Mouse (Mus musculus): ENCODE measurements at regions not wholly inside any gene's neighbourhood (a gene's known extent, or its start where the extent isn't known, plus 50 kb on each side); places are given as distances from the start of the nearest gene placed in this dataset.

- H3K36me3 ChIP-seq (ENCODE audit: control insufficient read depth, insufficient read depth, low read length) = no peaks in the 10 kb centered on the region
- no peaks in the 10 kb centered on the region for H3K27me3 ChIP-seq (ENCODE audit: control insufficient read depth, insufficient read depth, low read length)
- no peak for TF ChIP-seq CTCF (IDR thresholded peaks at IDR 0.05; ENCODE audit: low read depth)
- TF ChIP-seq EP300 (optimal IDR thresholded peaks at IDR 0.05) = no peak
- 77% methylated on average over 1 of the region's 1 CpGs for WGBS
- H3K9ac ChIP-seq (ENCODE audit: low read length) = no peak overlapping the region
- H3K27ac ChIP-seq (replicated peaks) = no peak overlapping the region
- DNase-seq (ENCODE audit: low spot score) = no peak
- no peaks in the 10 kb centered on the region for H3K9me3 ChIP-seq (ENCODE audit: control insufficient read depth, low read length)
- H3K4me1 ChIP-seq (replicated peaks; ENCODE audit: control insufficient read depth, insufficient read depth) = no peaks in the 10 kb centered on the region
- ATAC-seq (ENCODE audit: low FRiP score, low TSS enrichment) = no peak
- no peak overlapping the region for H3K4me3 ChIP-seq (ENCODE audit: low read depth, low read length)
- no peak overlapping the region for H3K4me2 ChIP-seq (replicated peaks; ENCODE audit: low read depth)
Observed at GRCm38 (mm10) chr5:27963765-27964164, 107.4 kb upstream of the Insig1 start.

GRCm38 (mm10) chr5:27995186-27995585 lies 76.0 kb upstream of the Insig1 start:
- WGBS = 8% methylated on average over 2 of the region's 2 CpGs
- Histone ChIP-seq H3K36me3 (ENCODE audit: control insufficient read depth, insufficient read depth, low read length) (no peaks in the 10 kb centered on the region), H3K4me1 (replicated peaks; ENCODE audit: control insufficient read depth, insufficient read depth) (no peaks in the 10 kb centered on the region; the same call in 1 of the 2 replicates), H3K9ac (ENCODE audit: low read length) (no peak overlapping the region), H3K27me3 (ENCODE audit: control insufficient read depth, insufficient read depth, low read length) (no peaks in the 10 kb centered on the region), H3K9me3 (ENCODE audit: control insufficient read depth, low read length) (no peaks in the 10 kb centered on the region), H3K27ac (replicated peaks) (no peak overlapping the region), H3K4me2 (replicated peaks; ENCODE audit: low read depth) (no peak overlapping the region), H3K4me3 (ENCODE audit: low read depth, low read length) (no peak overlapping the region)
- TF ChIP-seq EP300 (optimal IDR thresholded peaks at IDR 0.05) = no peak
- peak; percentile 96 for TF ChIP-seq CTCF (IDR thresholded peaks at IDR 0.05; ENCODE audit: low read depth)
- DNase-seq (ENCODE audit: low spot score) (peak; percentile 75), ATAC-seq (ENCODE audit: low FRiP score, low TSS enrichment) (0 out of 2 replicates have a peak, but pooled peaks have one; percentile 59)

DNA sequence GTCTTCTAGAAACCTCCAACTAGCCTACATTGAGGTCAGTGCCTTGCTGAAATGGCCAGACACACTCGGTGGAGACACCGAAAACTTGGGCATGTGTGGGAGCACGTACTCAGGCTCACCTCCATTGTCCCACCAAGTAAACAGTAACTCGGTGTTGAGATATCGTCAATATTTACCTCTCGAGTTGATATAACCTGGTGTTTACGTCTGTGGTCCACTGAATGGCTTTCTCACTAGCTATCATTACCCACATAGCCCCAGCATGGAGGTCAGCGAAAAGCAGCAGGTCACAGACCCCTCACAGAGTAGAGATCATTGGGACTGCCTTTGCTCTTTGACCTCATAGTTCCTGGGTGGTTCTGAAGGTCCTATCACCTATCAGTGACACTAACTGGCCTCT lies 73.4 kb upstream of the Insig1 start:
- Histone ChIP-seq H3K9me3 (ENCODE audit: control insufficient read depth, low read length) (no peaks in the 10 kb centered on the region), H3K9ac (ENCODE audit: low read length) (no peak overlapping the region), H3K4me2 (replicated peaks; ENCODE audit: low read depth) (no peak overlapping the region), H3K27me3 (ENCODE audit: control insufficient read depth, insufficient read depth, low read length) (no peaks in the 10 kb centered on the region), H3K27ac (replicated peaks) (no peak overlapping the region), H3K4me1 (replicated peaks; ENCODE audit: control insufficient read depth, insufficient read depth) (no peaks in the 10 kb centered on the region; the same call in 1 of the 2 replicates), H3K4me3 (ENCODE audit: low read depth, low read length) (no peak overlapping the region), H3K36me3 (ENCODE audit: control insufficient read depth, insufficient read depth, low read length) (no peaks in the 10 kb centered on the region)
- DNase-seq (ENCODE audit: low spot score) (no peak), ATAC-seq (ENCODE audit: low FRiP score, low TSS enrichment) (no peak)
- WGBS = 47% methylated on average over 8 of the region's 8 CpGs
- TF ChIP-seq CTCF (IDR thresholded peaks at IDR 0.05; ENCODE audit: low read depth) (no peak), EP300 (optimal IDR thresholded peaks at IDR 0.05) (no peak)

GRCm38 (mm10) chr5:28002922-28003321 lies 68.2 kb upstream of the Insig1 start:
- no peaks in the 10 kb centered on the region for H3K27me3 ChIP-seq (ENCODE audit: control insufficient read depth, insufficient read depth, low read length)
- H3K4me2 ChIP-seq (replicated peaks; ENCODE audit: low read depth) = no peak overlapping the region
- no peak overlapping the region for H3K4me3 ChIP-seq (ENCODE audit: low read depth, low read length)
- no peaks in the 10 kb centered on the region for H3K9me3 ChIP-seq (ENCODE audit: control insufficient read depth, low read length)
- TF ChIP-seq EP300 (optimal IDR thresholded peaks at IDR 0.05) = no peak
- TF ChIP-seq CTCF (IDR thresholded peaks at IDR 0.05; ENCODE audit: low read depth) = peak; percentile 40; the same call in 1 of the 2 replicates
- ATAC-seq (ENCODE audit: low FRiP score, low TSS enrichment) = peak; percentile 40; the same call in 1 of the 2 replicates
- no peak for DNase-seq (ENCODE audit: low spot score)
- H3K4me1 ChIP-seq (replicated peaks; ENCODE audit: control insufficient read depth, insufficient read depth) = no peaks in the 10 kb centered on the region
- 80% methylated on average over 1 of the region's 1 CpGs for WGBS
- H3K9ac ChIP-seq (ENCODE audit: low read length) = no peak overlapping the region
- no peak overlapping the region for H3K27ac ChIP-seq (replicated peaks)
- no peaks in the 10 kb centered on the region for H3K36me3 ChIP-seq (ENCODE audit: control insufficient read depth, insufficient read depth, low read length)

DNA sequence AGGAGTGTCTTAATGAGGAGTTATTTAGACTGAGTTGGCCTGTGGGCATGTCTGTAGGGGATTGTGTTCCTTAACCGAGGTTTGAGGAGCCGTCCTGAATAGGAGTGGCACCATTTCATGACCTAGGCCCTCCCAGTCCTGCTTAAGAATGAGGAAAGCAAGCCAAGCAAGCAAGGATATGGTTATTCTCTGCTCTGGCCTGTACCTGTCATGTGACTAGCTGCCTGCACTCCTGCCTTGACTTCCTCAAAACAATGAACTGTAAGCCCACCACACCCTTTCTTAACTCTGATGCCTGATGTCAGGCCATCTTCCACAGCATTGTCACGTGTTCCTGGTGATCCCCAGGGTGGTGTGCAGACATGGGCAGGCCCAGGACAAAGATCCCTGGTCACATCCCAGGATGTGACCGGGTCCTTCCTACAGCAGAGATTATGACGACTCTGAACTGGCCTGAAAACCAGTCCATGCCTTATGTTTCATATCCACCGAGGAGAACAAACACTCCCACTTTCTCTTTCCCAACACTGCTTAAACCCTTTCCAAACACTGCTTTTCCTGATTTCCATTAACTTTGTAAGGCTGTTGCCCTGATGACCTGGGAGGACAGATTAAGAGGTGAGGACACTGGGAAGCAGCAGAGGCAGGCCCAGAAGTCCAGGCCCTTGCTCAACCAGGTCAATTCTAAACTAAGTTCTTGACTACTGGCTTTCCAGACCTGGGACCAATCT lies 67.2 kb upstream of the Insig1 start:
- H3K9ac ChIP-seq (ENCODE audit: low read length) = no peak overlapping the region
- H3K27me3 ChIP-seq (ENCODE audit: control insufficient read depth, insufficient read depth, low read length) = no peaks in the 10 kb centered on the region
- H3K4me1 ChIP-seq (replicated peaks; ENCODE audit: control insufficient read depth, insufficient read depth) = no peaks in the 10 kb centered on the region
- H3K4me2 ChIP-seq (replicated peaks; ENCODE audit: low read depth) = no peak overlapping the region
- peak; percentile 63 for ATAC-seq (ENCODE audit: low FRiP score, low TSS enrichment)
- TF ChIP-seq EP300 (optimal IDR thresholded peaks at IDR 0.05) (no peak), CTCF (IDR thresholded peaks at IDR 0.05; ENCODE audit: low read depth) (no peak)
- H3K27ac ChIP-seq (replicated peaks) = no peak overlapping the region
- no peak overlapping the region for H3K4me3 ChIP-seq (ENCODE audit: low read depth, low read length)
- H3K36me3 ChIP-seq (ENCODE audit: control insufficient read depth, insufficient read depth, low read length) = no peaks in the 10 kb centered on the region
- peak; percentile 6 for DNase-seq (ENCODE audit: low spot score)
- H3K9me3 ChIP-seq (ENCODE audit: control insufficient read depth, low read length) = no peaks in the 10 kb centered on the region
- 41% methylated on average over 6 of the region's 6 CpGs for WGBS

DNA sequence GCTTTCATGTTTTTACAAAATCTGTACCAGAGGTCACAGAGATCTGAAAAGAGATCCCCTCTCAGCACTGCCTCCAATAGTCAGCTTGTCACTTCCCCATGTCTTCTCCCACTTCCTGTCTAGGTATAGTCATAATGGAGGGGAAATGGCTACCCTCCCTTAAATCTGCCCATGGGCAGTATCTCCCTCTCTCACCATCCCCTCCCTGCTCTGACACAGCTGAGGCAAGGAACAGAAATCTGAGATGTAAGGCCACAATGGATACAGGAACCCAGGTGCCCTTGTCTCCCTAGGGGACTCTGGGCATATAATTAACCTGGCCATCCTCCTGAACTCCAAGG lies 66.7 kb upstream of the Insig1 start:
- Histone ChIP-seq H3K4me1 (replicated peaks; ENCODE audit: control insufficient read depth, insufficient read depth) (no peaks in the 10 kb centered on the region), H3K36me3 (ENCODE audit: control insufficient read depth, insufficient read depth, low read length) (no peaks in the 10 kb centered on the region), H3K4me3 (ENCODE audit: low read depth, low read length) (no peak overlapping the region), H3K27ac (replicated peaks) (no peak overlapping the region), H3K9me3 (ENCODE audit: control insufficient read depth, low read length) (no peaks in the 10 kb centered on the region), H3K27me3 (ENCODE audit: control insufficient read depth, insufficient read depth, low read length) (no peaks in the 10 kb centered on the region), H3K4me2 (replicated peaks; ENCODE audit: low read depth) (no peak overlapping the region), H3K9ac (ENCODE audit: low read length) (no peak overlapping the region)
- peak; percentile 9 for DNase-seq (ENCODE audit: low spot score)
- TF ChIP-seq EP300 (optimal IDR thresholded peaks at IDR 0.05) = no peak
- TF ChIP-seq CTCF (IDR thresholded peaks at IDR 0.05; ENCODE audit: low read depth) = no peak
- no peak for ATAC-seq (ENCODE audit: low FRiP score, low TSS enrichment)

Measured in stomach, postnatal 0 days (tissue).